13 mouse cellular contexts compared by ENCODE assay signal in genomic region chr14:62170385-62170784, GRCm38 (mm10).
A peak's percentile ranks its signal among the peaks of the same experiment; 100 is the strongest.
DNase-seq lines count a peak whose midpoint lies in the region; ATAC-seq and TF ChIP-seq lines count a peak whose summit lies in the region.
"Had no signal": no experiment of that assay in that cellular context is flagged by ENCODE, and none has a peak within 500 bp of the region (broad histone marks: within the 10 kb centered on the region; RNA-seq: fewer than 3 reads in every experiment).

No protein-coding gene starts in this region.

- DNase-seq in liver, adult 2 months (ENCODE audit: extremely low read depth, low read depth, low spot score): peak; percentile 27
- no peak for DNase-seq in liver, embryonic 11.5 days (ENCODE audit: low spot score)
- peak; percentile 61 for DNase-seq in adrenal gland, adult 2 months
- peak; percentile 51 for DNase-seq in kidney, adult 11 months
- peak; percentile 37 to 51 for DNase-seq in kidney, postnatal 36 days
- no peak for DNase-seq in cerebellum, adult 8-10 months
- DNase-seq: gastrocnemius, postnatal 25 days had no signal

- H3K4me3 ChIP-seq in liver, adult 2 months (ENCODE audit: insufficient read depth, low read depth, low read length): no peak overlapping the region
- no peak overlapping the region for H3K4me3 ChIP-seq in liver, embryonic 11.5 days (ENCODE audit: low read depth, low read length)
- H3K4me3 ChIP-seq: embryonic facial prominence, embryonic 15.5 days; midbrain, embryonic 13.5 days; neural tube, embryonic 12.5 days had no signal

- H3K27me3 ChIP-seq in liver, adult 2 months (ENCODE audit: control insufficient read depth, insufficient read depth, low read length): no peaks in the 10 kb centered on the region
- no peaks in the 10 kb centered on the region for H3K27me3 ChIP-seq in liver, embryonic 11.5 days (replicated peaks; ENCODE audit: control insufficient read depth, insufficient read depth, low read length)
- H3K27me3 ChIP-seq: embryonic facial prominence, embryonic 15.5 days; midbrain, embryonic 13.5 days; neural tube, embryonic 12.5 days had no signal

- TF ChIP-seq CTCF in liver, adult 2 months (IDR thresholded peaks at IDR 0.05; ENCODE audit: low read depth, low read length): no peak

- ATAC-seq in liver, embryonic 11.5 days (replicated peaks; ENCODE audit: low FRiP score): no peak
- no peak for ATAC-seq in megakaryocyte progenitor cell, adult 5-6 weeks (replicated peaks; ENCODE audit: poor library complexity)
- ATAC-seq: forebrain, embryonic 16.5 days; midbrain, embryonic 13.5 days had no signal

- H3K79me2 ChIP-seq in liver, adult 2 months (ENCODE audit: control insufficient read depth, insufficient read depth, low read length): no peaks in the 10 kb centered on the region

- WGBS in liver, adult 2 months: 28% methylated on average over 5 of the region's 5 CpGs
- WGBS in liver, embryonic 11.5 days: 60% methylated on average over 5 of the region's 5 CpGs

- H3K27ac ChIP-seq in liver, adult 2 months (replicated peaks; ENCODE audit: insufficient read depth, low read depth, low read length): no peak overlapping the region
- no peak overlapping the region for H3K27ac ChIP-seq in liver, embryonic 11.5 days (ENCODE audit: low read depth, low read length)
- H3K27ac ChIP-seq: embryonic facial prominence, embryonic 15.5 days; hindbrain, embryonic 14.5 days; midbrain, embryonic 13.5 days; neural tube, embryonic 12.5 days had no signal

- no peaks in the 10 kb centered on the region for H3K9me3 ChIP-seq in liver, embryonic 11.5 days (ENCODE audit: control insufficient read depth, low read length)
- H3K9me3 ChIP-seq: embryonic facial prominence, embryonic 15.5 days; midbrain, embryonic 13.5 days; neural tube, embryonic 12.5 days had no signal

- no peak overlapping the region for H3K9ac ChIP-seq in liver, adult 2 months (ENCODE audit: low read depth, low read length)
- no peak overlapping the region for H3K9ac ChIP-seq in liver, embryonic 11.5 days (ENCODE audit: low read depth, low read length)
- H3K9ac ChIP-seq: embryonic facial prominence, embryonic 15.5 days; hindbrain, embryonic 14.5 days; midbrain, embryonic 13.5 days; neural tube, embryonic 12.5 days had no signal

- H3K4me1 ChIP-seq in liver, adult 2 months (ENCODE audit: control insufficient read depth, insufficient read depth, low read length): no peaks in the 10 kb centered on the region
- H3K4me1 ChIP-seq in liver, embryonic 11.5 days (replicated peaks; ENCODE audit: control insufficient read depth, insufficient read depth, low read length): no peaks in the 10 kb centered on the region

- H3K36me3 ChIP-seq in liver, adult 2 months (ENCODE audit: control insufficient read depth, insufficient read depth, low read length): no peaks in the 10 kb centered on the region
- no peaks in the 10 kb centered on the region for H3K36me3 ChIP-seq in liver, embryonic 11.5 days (ENCODE audit: control insufficient read depth, insufficient read depth, low read length)
- H3K36me3 ChIP-seq: embryonic facial prominence, embryonic 15.5 days; midbrain, embryonic 13.5 days; neural tube, embryonic 12.5 days had no signal

- TF ChIP-seq POLR2A in liver, adult 2 months (IDR thresholded peaks at IDR 0.05; ENCODE audit: extremely low read depth, insufficient read depth, low read length): no peak

- no peak overlapping the region for H3K4me2 ChIP-seq in liver, embryonic 11.5 days
- H3K4me2 ChIP-seq: embryonic facial prominence, embryonic 15.5 days; hindbrain, embryonic 14.5 days; midbrain, embryonic 13.5 days; neural tube, embryonic 12.5 days had no signal

Comparison
In these comparisons a context has a peak if more than half of its experiments do, and no peak if none do; other contexts are left out.
1. DNase-seq: peak in liver, adult 2 months (single experiment), adrenal gland, adult 2 months (single experiment), kidney, adult 11 months (single experiment) and kidney, postnatal 36 days (2 of 2); none in liver, embryonic 11.5 days (single experiment) and cerebellum, adult 8-10 months (single experiment).